Mouse (Mus musculus) induced T-regulatory cell, adult 2 months (primary cell): ENCODE measurements at regions not wholly inside any gene's neighbourhood (a gene's known extent, or its start where the extent isn't known, plus 50 kb on each side); places are given as distances from the start of the nearest gene placed in this dataset.
A peak's percentile ranks its signal among the peaks of the same experiment; 100 is the strongest.
"Not testable (repeated sequence)": the region's sequence is repeated elsewhere in the genome, so short reads cannot be mapped to it uniquely, and the experiment has no call there.

Experiments
- DNase-seq: peaks from one replicate; pipeline ENCODE4 v3.0.0-alpha.2; 2012; ENCODE audit warnings: low read depth

- DNase-seq: no peak
Measured at GRCm38 (mm10) chr12:79989582-79990110, 123.2 kb downstream of the Zfp36l1 start.

GRCm38 (mm10) chr12:79988401-79989358, 124.1 kb downstream of the Zfp36l1 start:
- no peak for DNase-seq

GRCm38 (mm10) chr12:79986241-79986976, 126.4 kb downstream of the Zfp36l1 start:
- DNase-seq: no peak

DNA sequence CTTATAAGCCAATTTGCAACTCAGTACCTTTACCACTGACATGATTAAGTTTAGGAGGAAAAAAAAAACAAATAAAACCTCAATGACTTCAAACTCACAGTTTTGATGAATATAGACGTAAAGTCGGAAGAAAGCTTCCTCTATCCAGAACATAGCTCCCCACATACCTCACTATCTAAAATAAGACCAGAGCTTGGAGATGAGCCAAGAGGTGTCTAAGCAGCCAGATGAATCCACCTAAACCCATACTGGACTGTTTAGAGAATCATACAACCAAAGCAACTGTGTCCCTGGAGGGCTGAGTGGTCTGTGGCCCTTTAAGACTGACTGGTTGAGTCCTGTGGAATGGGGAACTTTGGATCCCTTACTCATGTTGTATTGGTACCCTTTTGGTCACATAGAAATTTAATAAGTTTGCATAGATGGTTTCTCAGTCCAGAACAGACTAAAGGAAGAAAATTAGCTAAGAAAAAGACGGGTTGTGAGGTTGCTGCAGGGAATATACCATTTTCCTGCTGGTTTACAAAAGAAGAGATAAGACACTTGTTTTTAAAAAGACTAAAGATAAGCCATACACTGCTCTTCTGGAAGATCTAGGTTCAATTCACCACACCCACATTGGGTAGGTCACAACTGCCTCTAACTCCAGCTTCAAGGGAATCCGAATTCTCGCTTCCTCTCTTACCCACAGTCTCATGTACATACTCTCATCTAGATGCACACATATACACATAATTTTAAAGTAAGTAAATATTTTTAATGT, 127.6 kb downstream of the Zfp36l1 start:
- no peak for DNase-seq

DNA sequence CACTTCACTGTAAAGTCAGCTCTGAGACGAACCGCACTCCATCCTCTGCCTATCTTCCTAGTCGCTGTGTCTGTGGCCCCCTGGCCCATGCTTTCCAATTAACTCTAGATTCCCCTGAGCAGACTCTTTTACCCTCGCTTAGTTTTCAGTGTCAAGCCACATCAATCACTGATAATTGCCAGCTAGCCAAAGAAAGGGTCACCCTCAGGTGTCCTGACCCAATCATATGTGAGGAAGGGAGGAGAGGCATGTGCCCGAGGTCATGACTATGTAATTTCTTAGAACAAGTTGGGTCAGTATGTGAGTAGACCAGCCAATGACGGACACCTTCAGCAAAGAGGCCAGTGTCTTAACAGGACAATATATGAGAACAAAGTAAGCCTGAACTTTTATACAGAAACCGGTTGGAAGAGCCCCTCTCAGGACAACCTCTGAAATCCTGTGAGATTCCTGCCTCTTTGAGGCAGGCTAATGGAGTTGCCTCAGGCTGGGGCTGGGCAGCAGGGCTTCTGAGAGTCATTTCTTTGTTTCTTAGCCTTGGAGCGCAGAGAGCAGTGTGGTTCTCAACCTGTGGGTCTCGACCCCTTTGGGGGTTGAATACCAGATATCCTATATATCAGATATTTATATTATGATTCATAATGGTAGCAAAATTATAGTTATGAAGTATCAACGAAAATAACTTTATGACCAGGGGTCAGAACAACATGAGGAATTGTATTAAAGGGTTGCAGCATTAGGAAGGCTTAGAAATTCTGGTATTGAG, 128.6 kb downstream of the Zfp36l1 start:
- DNase-seq: no peak

- no peak for DNase-seq
Measured at GRCm38 (mm10) chr12:79983232-79983631, 129.6 kb downstream of the Zfp36l1 start.

- DNase-seq: not testable (repeated sequence)
Measured at GRCm38 (mm10) chr12:79982497-79982896, 130.3 kb downstream of the Zfp36l1 start.

DNA sequence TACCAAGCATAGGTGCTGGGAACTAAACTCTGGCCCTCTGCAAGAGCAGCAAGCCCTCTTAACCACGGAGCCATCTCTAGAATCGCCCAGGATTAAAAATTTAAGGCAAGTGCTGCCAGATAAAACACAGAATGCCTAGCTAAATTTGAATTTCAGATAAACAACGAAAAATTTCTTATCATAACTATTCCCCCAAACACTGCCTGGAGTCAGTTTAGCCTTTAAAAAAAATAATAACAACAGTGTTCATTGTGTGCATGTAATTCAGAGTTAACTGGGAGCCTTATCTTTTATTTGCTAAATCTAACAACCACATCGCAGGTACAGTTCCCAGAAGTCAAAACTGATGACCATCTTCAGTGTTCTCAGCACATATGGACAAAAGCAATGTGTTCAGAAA, 132.1 kb downstream of the Zfp36l1 start:
- no peak for DNase-seq

DNA sequence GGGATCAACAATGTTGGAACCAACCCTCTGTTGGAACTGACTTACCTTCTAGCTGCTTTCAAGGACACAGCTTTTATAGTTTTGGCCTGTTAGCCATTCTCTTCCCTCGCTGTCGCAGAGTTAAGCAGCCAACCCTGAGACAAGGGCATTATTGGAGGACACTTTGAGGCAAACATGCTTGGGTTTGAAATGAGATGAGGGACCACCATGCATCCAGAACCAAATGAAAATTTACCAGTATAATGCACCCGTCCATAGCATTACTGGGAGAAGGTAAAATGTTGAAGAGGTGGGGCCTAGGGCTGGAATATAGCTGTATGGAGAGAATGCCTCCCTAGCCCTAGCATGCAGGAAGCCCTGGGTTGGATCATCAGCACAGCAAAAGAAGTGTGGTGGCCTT, 135.7 kb downstream of the Zfp36l1 start:
- no peak for DNase-seq

GRCm38 (mm10) chr12:79975466-79976239, 137.2 kb downstream of the Zfp36l1 start:
- DNase-seq: no peak

- peak; percentile 39 for DNase-seq
Measured at GRCm38 (mm10) chr12:79975050-79975449, 137.8 kb downstream of the Zfp36l1 start.

- no peak for DNase-seq
Measured at GRCm38 (mm10) chr12:79974530-79974929, 138.3 kb downstream of the Zfp36l1 start.

DNA sequence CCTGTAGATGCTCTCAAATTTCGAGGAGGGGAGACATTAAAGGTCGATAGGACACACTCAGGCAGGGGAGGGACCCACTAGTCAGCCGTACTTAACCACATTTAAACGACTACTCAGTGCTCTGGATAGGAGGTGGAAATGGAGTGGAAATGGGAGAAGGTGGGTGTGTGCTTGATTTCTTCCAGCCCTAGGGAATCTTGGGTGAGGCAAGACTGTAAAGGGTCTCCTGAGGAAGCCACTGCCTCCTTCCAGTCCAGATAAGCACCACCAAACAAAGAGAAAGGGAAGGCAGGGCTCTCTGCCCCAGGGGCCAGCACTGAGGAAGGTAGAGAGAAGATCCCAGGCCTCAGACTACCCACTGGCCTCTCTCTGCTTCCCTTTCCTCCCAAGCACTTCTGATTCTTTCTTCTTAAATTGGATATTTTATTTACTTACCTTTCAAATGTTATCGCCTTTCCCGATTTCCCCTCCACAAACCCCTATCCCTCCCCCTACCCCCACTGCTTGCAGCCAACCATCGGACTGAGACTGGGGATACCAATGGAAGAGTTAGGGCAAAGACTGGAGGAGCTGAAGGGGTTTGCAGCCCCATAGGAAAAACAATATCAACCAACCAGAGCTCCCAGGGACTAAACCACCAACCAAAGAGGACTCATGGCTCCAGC, 139.1 kb downstream of the Zfp36l1 start:
- no peak for DNase-seq

DNA sequence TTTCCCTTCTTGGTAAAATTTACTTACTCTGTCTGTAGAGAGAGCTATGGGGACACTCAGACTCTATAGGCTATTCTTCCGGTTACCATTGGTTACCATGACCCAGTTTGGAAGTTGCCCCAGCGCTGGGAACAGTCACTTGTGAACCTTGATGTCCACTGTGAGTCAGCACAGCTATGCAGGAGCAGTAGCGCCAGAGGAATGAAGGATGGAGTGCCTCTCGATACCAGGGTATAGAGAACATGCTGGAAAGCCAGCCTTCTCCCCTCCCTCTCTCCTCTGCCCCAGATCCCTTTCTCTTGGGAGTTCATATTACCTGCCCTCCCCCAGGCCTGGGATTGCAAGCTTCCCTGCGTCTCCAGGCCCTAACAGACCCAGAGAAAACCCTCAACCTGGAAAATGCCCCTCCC, 141.8 kb downstream of the Zfp36l1 start:
- no peak for DNase-seq

DNA sequence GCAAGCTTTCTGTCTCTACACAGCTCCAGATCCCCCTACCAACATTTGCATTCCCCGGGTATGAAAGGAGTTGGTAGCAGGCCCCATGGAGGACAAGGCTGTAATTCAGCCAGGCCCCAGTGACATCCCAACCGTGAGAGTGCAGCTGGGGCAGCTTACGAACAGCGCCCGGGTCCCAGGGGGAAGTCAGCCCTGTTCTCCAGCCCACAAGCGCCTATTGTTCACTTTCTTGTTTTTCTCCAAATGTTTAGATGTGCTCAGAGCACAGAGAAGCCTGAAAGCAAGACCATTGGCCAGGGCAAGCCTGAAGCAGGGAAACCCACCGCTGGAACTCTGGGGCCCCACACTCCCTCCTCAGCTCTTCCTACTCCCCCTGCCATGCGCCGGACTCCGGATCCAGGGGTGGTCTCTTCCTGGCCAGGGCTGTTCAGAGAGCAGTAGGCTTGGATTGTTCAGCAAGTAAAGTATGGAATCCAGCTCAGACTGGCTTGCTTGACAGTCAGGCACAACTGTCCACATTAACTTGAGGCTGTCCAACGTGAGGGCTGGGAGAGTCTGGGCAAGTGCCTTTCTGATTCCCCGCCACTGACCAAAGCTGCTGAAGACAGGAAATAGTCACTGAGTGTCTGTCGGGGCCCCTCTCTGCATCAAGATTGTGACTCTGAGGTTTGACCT, 142.4 kb downstream of the Zfp36l1 start:
- DNase-seq: no peak

DNA sequence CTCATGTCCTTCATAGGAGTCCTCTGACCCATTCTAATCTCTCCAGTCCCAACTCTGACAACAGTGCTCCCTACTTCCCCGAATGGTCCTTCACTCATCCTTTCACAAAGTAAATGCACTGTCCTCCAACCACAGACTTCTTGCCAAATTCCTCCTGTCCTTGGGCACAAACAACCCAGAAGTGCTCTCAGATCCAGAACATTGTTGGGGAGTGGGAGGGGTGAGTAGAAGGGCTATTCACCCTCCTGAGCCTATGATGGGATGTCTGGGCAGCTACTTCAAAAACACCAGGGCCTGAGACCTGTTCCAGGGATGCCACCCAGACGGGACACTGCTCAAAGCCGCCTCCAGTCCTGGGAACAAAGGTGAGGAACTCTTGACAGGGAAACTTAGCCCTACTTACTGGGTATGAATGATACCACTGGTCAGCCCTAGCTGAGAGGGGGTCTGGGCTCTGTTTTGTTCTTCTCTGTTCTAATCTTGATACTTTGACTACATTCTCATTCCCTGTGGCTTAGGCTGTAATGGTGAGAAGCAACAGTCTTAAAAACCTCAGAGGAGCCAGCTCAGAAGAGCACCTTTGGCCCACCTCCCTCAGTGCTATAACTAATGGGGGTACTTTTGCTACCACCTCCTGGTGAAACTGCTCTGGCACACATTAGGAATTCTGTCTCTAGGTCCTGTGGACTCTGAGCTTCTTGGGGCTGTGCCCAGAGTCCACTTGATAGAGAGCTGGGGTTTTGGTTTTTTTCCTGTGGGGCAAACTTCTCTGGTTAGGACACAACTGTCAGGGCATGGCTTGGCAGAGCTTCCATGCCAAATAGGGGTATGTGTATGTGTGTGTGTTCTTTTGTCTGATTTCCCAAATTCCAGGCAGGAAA, 143.2 kb downstream of the Zfp36l1 start:
- no peak for DNase-seq

GRCm38 (mm10) chr12:79968676-79969075, 144.1 kb downstream of the Zfp36l1 start:
- no peak for DNase-seq

- DNase-seq: no peak
Measured at GRCm38 (mm10) chr12:79967491-79968255, 145.1 kb downstream of the Zfp36l1 start.
